Mouse (Mus musculus) granulocyte monocyte progenitor cell, adult 5-6 weeks (primary cell): ENCODE measurements around the gene Olfr1009. TPM values are rescaled to one million over a fixed set of nuclear protein-coding genes. Genes with fewer than 3 reads are reported as not detected.
"Not testable (repeated sequence)": the region's sequence is repeated elsewhere in the genome, so short reads cannot be mapped to it uniquely, and the experiment has no call there.

ENCODE experiments used
- ATAC-seq: replicated peaks from 2 replicates; pipeline ENCODE4 v1.8.0; 2016; ENCODE audit warnings: mild to moderate bottlenecking, moderate TSS enrichment, inconsistent platforms; ENCODE audit not compliant: poor library complexity, severe bottlenecking
- total RNA-seq, 2 experiments: library from RNA; stranded (forward) in 1 of 2; stranded (reverse) in 1 of 2; fragments of 200-712, 200-1000 nt in 1 of 2; fragments of >200 nt in 1 of 2; fragmentation: Nextera tagmentation in 1 of 2; gene quantifications; 2 replicates each; pipeline ENCODE4 v1.2.3; 2014 to 2017

Olfr1009 gene
- total RNA-seq (2014; fragmentation: Nextera tagmentation) (not detected in 2 replicates), total RNA-seq (2017) (not detected in 2 replicates)

DNA sequence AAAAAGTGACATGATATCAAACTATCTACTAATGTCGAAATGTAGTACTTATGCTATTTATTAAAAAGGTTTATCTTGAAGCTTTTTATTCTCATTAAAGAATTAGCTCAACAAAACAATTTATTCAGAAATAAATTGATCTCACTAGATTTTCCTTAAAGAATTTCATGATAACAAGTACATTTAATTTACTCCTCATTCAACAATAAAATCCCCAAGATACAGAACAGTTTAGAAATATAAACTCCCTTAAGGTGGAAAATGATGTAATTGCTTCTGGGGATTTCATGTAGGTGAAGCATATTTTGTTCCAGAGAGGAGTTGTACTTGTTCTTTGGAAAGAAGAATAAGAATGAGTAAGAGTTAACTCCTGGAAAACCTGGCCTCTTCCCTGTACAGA, at the start of gene Olfr1009:
Olfr1009 (plus strand) TSS at position 301 of the 400 bp plus-strand sequence.
- no peak for ATAC-seq

GRCm38 (mm10) chr2:85678667-85679066, 36.6 kb upstream of the Olfr1009 start, which contains the start of gene Olfr1006:
Olfr1006 (minus strand) TSS chr2:85678767.
- ATAC-seq, result no peak

DNA sequence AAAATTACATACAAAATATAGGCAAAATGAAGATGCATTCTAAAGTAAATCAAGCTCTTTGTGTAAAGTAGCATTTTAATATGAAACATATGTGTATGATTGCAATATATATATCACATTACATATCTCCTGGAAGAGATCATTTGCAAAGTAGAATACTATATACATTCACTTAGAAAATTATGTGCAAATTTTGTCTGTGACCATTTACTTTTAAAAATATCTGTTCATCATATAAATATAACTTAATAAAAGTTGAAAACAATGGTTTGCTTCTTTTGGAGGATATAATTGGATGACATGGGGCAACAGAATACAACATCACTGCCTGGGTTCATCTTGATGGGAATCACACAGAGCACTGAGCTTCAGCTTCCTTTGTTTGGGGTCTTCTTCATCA, 26.1 kb upstream of the Olfr1009 start, which contains the start of gene Olfr1008:
Olfr1008 (plus strand) TSS at position 301 of the 400 bp plus-strand sequence.
- no peak for ATAC-seq

- ATAC-seq, result not testable (repeated sequence)
Observed at GRCm38 (mm10) chr2:85710680-85711079, 4.5 kb upstream of the Olfr1009 start.

DNA sequence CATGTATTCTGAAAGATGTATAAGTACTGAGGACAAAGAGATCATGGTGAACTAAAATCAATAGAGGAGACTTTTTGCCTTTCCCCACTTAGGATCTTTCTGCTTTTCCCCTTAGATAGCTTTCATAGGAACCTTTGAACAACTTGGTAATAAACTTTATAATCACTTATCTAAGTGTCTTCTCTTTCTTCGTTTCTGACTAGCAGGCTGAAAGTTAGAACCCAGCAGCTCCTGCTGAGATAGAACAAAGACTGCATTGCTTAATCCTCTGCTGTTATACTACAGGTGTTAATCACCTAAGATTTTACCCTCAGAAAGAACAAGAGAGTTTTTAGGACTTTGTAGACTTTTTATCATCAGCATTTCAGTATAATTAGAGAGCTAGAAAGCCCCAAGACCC, 4.1 kb upstream of the Olfr1009 start:
- ATAC-seq, result no peak

DNA sequence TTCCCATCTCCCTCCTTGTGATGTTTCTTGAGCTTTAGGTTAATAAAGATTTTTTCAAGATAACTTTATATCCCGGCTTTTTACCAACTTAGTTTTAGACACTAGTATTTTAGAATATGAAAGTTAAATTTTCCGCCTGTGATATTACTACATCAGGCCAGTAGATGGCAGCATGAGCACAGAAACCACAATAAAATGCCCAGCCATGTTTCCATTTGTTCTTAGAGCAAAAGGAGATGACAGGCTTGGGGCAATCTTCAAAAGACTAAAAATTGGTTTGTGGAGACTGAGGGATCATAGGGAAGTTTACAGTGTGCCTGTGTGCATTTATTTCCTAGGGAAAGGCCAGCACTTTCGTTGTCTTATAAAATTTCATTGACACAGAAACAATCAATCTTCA, 10.6 kb downstream of the Olfr1009 start:
- ATAC-seq, result peak; percentile 79

GRCm38 (mm10) chr2:85753822-85754221, 38.6 kb downstream of the Olfr1009 start:
- ATAC-seq, result no peak

GRCm38 (mm10) chr2:85762666-85763065, 47.4 kb downstream of the Olfr1009 start, which contains the start of gene Olfr1012:
Olfr1012 (minus strand) TSS chr2:85762766.
- no peak for ATAC-seq

GRCm38 (mm10) chr2:85766798-85767197, 51.6 kb downstream of the Olfr1009 start, which contains the start of gene Olfr1013:
Olfr1013 (plus strand) TSS chr2:85767098.
- no peak for ATAC-seq

GRCm38 (mm10) chr2:85772413-85772812, 57.2 kb downstream of the Olfr1009 start, which contains the start of gene Olfr1014:
Olfr1014 (plus strand) TSS chr2:85772713.
- no peak for ATAC-seq

Other genes with a start within 250 kb of the Olfr1009 start
- not detected in 2 replicates for gene 4833423E24Rik, start 196.4 kb upstream of the Olfr1009 start, total RNA-seq (2014; fragmentation: Nextera tagmentation)
- gene 4833423E24Rik, start 196.4 kb upstream of the Olfr1009 start, total RNA-seq (2017), result not detected in 2 replicates
- gene Olfr996, start 136.2 kb upstream of the Olfr1009 start, total RNA-seq (2014; fragmentation: Nextera tagmentation), result not detected in 2 replicates
- not detected in 2 replicates for gene Olfr996, start 136.2 kb upstream of the Olfr1009 start, total RNA-seq (2017)
- not detected in 2 replicates for gene Olfr998, start 126.5 kb upstream of the Olfr1009 start, total RNA-seq (2014; fragmentation: Nextera tagmentation)
- not detected in 2 replicates for gene Olfr998, start 126.5 kb upstream of the Olfr1009 start, total RNA-seq (2017)
- not detected in 2 replicates for gene Olfr1000, start 103.5 kb upstream of the Olfr1009 start, total RNA-seq (2014; fragmentation: Nextera tagmentation)
- gene Olfr1000, start 103.5 kb upstream of the Olfr1009 start, total RNA-seq (2017), result not detected in 2 replicates
- gene Olfr1002, start 64.7 kb upstream of the Olfr1009 start, total RNA-seq (2014; fragmentation: Nextera tagmentation), result not detected in 2 replicates
- not detected in 2 replicates for gene Olfr1002, start 64.7 kb upstream of the Olfr1009 start, total RNA-seq (2017)
- not detected in 2 replicates for gene Olfr154, start 51.0 kb upstream of the Olfr1009 start, total RNA-seq (2014; fragmentation: Nextera tagmentation)
- gene Olfr154, start 51.0 kb upstream of the Olfr1009 start, total RNA-seq (2017), result not detected in 2 replicates
- not detected in 2 replicates for gene Olfr1006, start 36.7 kb upstream of the Olfr1009 start, total RNA-seq (2014; fragmentation: Nextera tagmentation)
- gene Olfr1006, start 36.7 kb upstream of the Olfr1009 start, total RNA-seq (2017), result not detected in 2 replicates
- not detected in 2 replicates for gene Olfr1008, start 26.0 kb upstream of the Olfr1009 start, total RNA-seq (2014; fragmentation: Nextera tagmentation)
- gene Olfr1008, start 26.0 kb upstream of the Olfr1009 start, total RNA-seq (2017), result not detected in 2 replicates
- gene Olfr1012, start 47.3 kb downstream of the Olfr1009 start, total RNA-seq (2014; fragmentation: Nextera tagmentation), result not detected in 2 replicates
- gene Olfr1012, start 47.3 kb downstream of the Olfr1009 start, total RNA-seq (2017), result not detected in 2 replicates
- not detected in 2 replicates for gene Olfr1013, start 51.7 kb downstream of the Olfr1009 start, total RNA-seq (2014; fragmentation: Nextera tagmentation)
- gene Olfr1013, start 51.7 kb downstream of the Olfr1009 start, total RNA-seq (2017), result not detected in 2 replicates
- gene Olfr1014, start 57.3 kb downstream of the Olfr1009 start, total RNA-seq (2014; fragmentation: Nextera tagmentation), result not detected in 2 replicates
- not detected in 2 replicates for gene Olfr1014, start 57.3 kb downstream of the Olfr1009 start, total RNA-seq (2017)
- gene Olfr1015, start 66.6 kb downstream of the Olfr1009 start, total RNA-seq (2014; fragmentation: Nextera tagmentation), result not detected in 2 replicates
- not detected in 2 replicates for gene Olfr1015, start 66.6 kb downstream of the Olfr1009 start, total RNA-seq (2017)
- gene Olfr1016, start 87.1 kb downstream of the Olfr1009 start, total RNA-seq (2014; fragmentation: Nextera tagmentation), result not detected in 2 replicates
- gene Olfr1016, start 87.1 kb downstream of the Olfr1009 start, total RNA-seq (2017), result not detected in 2 replicates
- gene Olfr1018, start 103.1 kb downstream of the Olfr1009 start, total RNA-seq (2014; fragmentation: Nextera tagmentation), result not detected in 2 replicates
- not detected in 2 replicates for gene Olfr1018, start 103.1 kb downstream of the Olfr1009 start, total RNA-seq (2017)
- not detected in 2 replicates for gene Olfr1019, start 130.1 kb downstream of the Olfr1009 start, total RNA-seq (2014; fragmentation: Nextera tagmentation)
- not detected in 2 replicates for gene Olfr1019, start 130.1 kb downstream of the Olfr1009 start, total RNA-seq (2017)
- gene Olfr1020, start 131.6 kb downstream of the Olfr1009 start, total RNA-seq (2014; fragmentation: Nextera tagmentation), result not detected in 2 replicates
- not detected in 2 replicates for gene Olfr1020, start 131.6 kb downstream of the Olfr1009 start, total RNA-seq (2017)
- not detected in 2 replicates for gene Olfr1022, start 153.2 kb downstream of the Olfr1009 start, total RNA-seq (2014; fragmentation: Nextera tagmentation)
- not detected in 2 replicates for gene Olfr1022, start 153.2 kb downstream of the Olfr1009 start, total RNA-seq (2017)
- gene Olfr1023, start 170.2 kb downstream of the Olfr1009 start, total RNA-seq (2014; fragmentation: Nextera tagmentation), result not detected in 2 replicates
- gene Olfr1023, start 170.2 kb downstream of the Olfr1009 start, total RNA-seq (2017), result not detected in 2 replicates
- not detected in 2 replicates for gene Olfr1024, start 189.6 kb downstream of the Olfr1009 start, total RNA-seq (2014; fragmentation: Nextera tagmentation)
- not detected in 2 replicates for gene Olfr1024, start 189.6 kb downstream of the Olfr1009 start, total RNA-seq (2017)
- not detected in 2 replicates for gene Olfr1025-ps1, start 199.8 kb downstream of the Olfr1009 start, total RNA-seq (2014; fragmentation: Nextera tagmentation)
- not detected in 2 replicates for gene Olfr1025-ps1, start 199.8 kb downstream of the Olfr1009 start, total RNA-seq (2017)
- gene Olfr1026, start 206.1 kb downstream of the Olfr1009 start, total RNA-seq (2014; fragmentation: Nextera tagmentation), result not detected in 2 replicates
- gene Olfr1026, start 206.1 kb downstream of the Olfr1009 start, total RNA-seq (2017), result not detected in 2 replicates
- gene Olfr1028, start 235.0 kb downstream of the Olfr1009 start, total RNA-seq (2014; fragmentation: Nextera tagmentation), result not detected in 2 replicates
- gene Olfr1028, start 235.0 kb downstream of the Olfr1009 start, total RNA-seq (2017), result not detected in 2 replicates